Mouse (Mus musculus): ENCODE measurements around the gene Ttc5.
"Not testable (repeated sequence)": the region's sequence is repeated elsewhere in the genome, so short reads cannot be mapped to it uniquely, and the experiment has no call there.

The Ttc5 gene

GRCm38 (mm10) chr14:50771342-50771741, 14.0 kb downstream of the Ttc5 start:
- peak; percentile 61 for DNase-seq (ENCODE audit: low read depth, low spot score)

GRCm38 (mm10) chr14:50765736-50766135, 19.6 kb downstream of the Ttc5 start:
- DNase-seq (ENCODE audit: low read depth, low spot score): peak; percentile 15

- no peak for DNase-seq (ENCODE audit: low read depth, low spot score)
Observed at GRCm38 (mm10) chr14:50758416-50759085, 26.8 kb downstream of the Ttc5 start.

- DNase-seq (ENCODE audit: low read depth, low spot score): no peak
Observed at GRCm38 (mm10) chr14:50744994-50745393, 40.3 kb downstream of the Ttc5 start, which contains the start of gene Olfr749. Gene Olfr749, minus strand, starts transcription at chr14:50745094.

DNA sequence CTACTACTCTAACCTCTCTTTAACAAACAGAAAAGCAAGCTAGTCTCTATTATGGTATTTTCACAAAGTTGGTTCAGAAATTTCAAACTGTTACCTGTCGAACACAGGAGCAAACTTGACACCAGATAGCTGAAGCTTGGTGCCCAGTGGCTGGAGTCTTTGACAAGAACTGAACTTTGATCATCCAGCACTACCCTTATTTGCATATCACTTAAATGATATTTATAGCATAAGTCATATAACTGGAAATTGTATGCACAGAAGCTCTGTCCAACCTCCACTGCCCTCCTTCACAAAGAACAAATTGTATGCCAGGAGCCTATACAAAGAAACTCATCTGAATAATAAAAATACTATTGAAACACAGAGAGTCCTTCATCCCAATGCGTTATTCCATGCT, 43.7 kb downstream of the Ttc5 start:
- no peak for DNase-seq (ENCODE audit: low read depth, low spot score)

GRCm38 (mm10) chr14:50740334-50740733, 45.0 kb downstream of the Ttc5 start:
- no peak for DNase-seq (ENCODE audit: low read depth, low spot score)

GRCm38 (mm10) chr14:50722371-50722770, 62.9 kb downstream of the Ttc5 start:
- not testable (repeated sequence) for DNase-seq (ENCODE audit: low read depth, low spot score)

DNA sequence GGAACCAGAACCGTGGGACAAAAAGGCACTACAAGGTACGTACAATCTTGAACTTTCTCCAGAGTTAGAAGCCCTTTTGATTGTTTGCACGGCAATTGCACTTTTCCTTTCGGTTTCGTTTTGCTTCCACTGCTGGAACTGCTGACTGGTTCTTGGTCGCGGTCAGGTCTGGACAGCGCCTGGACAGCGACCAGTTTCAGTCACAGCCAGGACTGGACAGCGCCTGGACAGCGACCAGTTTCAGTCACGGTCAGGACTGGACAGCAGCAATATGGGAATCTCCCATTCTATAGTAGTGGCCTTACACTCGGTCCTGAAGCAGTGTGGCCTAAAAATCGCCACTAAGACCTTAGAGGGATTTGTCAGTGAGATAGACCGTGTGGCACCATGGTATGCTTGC, 65.4 kb downstream of the Ttc5 start:
- DNase-seq (ENCODE audit: low read depth, low spot score): not testable (repeated sequence)
